Mouse (Mus musculus) thymus, postnatal 0 days (tissue): ENCODE results near the gene Smim20. TPM values are rescaled to one million over a fixed set of nuclear protein-coding genes. Genes with fewer than 3 reads are reported as not detected.

ENCODE experiments used
- DNase-seq: peaks from one replicate; pipeline ENCODE4 v3.0.0-alpha.2; 2015; ENCODE audit warnings: low spot score
- polyA plus RNA-seq: library from polyadenylated mRNA; unstranded; fragments of >200 nt; fragmentation: Nextera tagmentation; extraction: Ambion mirVana; gene quantifications from 2 replicates; pipeline ENCODE4 v1.2.1, GENCODE M21; 2015

The Smim20 gene
- polyA plus RNA-seq, 1 experiment from 2014 or later, result 104 TPM

DNA sequence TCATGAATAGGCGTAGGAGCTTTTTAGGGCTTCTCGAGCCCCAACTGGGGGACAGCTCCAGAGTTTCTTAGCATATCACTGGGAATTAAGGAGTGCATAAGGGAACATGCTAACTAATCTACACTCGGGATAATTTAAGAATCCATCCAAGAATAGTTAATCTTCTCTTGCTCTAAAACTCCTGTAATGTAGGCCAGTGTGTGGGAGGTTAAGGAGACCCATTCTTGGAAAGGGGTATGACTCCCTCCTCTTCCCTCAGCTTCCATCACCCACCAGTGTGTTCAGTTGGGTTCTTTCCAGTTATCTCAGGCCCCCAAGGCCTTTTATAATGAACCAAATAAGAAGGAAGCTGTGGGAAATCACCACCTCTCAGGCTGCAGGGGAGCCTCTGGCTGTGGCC lies 40.0 kb downstream of the Smim20 start:
- no peak for DNase-seq

DNA sequence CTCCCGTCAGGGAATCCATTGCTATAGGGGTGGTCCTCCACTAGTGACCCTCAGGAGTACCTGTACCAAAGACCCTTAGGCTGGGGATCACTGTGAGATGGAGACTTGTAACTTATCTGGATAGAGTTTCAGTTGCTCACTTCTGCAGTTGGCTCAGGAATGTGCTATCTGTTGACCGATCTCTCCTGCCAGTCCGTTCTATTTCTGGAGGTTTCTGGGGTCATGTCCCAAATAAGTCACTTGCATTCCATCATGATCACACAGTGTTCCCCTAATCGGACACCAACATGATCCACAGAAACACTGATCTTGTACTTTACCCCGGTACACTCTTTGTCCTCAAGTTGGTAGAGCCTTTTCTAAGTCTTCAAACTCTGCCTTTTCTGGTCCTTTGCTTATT lies 40.6 kb downstream of the Smim20 start:
- no peak for DNase-seq

DNA sequence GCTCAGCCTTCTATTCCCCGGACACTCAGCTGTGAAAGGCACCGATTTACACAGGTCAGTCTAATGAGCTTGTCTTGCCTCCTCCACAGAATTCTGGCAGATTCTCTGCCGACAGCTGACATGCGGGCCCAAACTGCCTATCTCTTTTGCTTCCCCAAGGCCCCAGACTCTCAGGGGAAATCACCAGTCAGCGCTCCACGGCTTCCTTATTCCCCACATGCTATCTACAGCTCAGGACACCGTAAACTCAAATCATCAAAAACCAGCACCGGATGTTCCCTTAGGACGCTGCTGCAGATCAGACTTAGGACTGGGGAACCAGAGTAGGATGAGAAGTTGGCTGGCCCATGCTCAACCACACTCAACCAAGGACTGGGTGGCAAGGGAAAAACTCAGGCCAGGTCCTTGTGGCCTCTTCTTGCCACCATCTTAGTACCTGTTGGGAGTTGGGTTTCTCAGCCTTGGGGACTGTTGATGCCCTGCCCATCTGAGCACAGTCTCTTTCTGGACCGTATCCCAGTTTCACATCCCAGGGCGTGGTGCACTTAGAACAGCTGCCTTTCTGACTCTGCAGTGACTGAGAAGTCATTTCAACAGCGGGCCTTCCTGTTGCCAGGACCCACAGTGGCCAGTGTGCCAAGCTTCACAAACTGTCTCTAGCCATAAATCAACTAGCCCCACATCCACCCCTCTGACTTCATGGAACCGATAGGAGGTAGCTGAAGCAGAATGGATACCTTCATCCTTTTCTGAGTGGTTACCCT lies 47.7 kb downstream of the Smim20 start:
- no peak for DNase-seq

DNA sequence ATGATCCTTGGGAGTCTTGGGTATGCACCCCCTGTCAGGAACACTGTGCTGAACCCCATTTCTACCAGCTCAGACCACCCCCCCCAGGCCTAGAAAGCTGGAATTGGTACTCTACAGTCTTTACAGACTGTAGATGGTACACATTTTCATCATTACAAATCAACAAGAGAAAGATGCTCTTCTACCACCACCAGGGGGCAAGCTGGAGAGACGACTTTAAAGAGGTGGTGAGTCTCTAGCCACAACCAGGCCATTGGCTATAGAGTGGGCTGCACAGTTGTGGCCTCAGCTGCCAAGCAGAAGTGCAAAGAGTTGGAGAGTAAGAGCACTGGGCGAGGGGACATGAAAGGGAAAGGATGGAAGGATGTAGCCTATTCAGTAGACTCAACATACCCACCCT lies 48.9 kb downstream of the Smim20 start:
- DNase-seq, result no peak

DNA sequence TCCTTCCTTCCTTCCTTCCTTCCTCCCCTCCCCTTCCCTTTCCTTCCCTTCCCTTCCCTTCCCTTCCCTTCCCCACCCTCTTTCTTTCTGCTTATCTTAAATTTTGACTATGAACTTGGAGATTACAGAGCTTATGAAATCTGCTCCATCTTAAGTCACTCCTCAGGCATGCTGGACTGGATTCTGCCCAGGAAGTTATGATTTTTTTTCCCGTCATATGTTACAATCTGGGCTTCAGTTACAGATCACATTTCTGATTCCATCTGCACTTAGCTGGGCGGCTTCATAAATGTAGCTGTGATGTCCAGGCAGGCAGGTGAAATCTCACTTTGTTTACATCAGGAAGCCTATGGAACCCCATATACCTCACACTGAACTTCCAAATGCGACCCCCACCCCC lies 50.5 kb downstream of the Smim20 start:
- no peak for DNase-seq

DNA sequence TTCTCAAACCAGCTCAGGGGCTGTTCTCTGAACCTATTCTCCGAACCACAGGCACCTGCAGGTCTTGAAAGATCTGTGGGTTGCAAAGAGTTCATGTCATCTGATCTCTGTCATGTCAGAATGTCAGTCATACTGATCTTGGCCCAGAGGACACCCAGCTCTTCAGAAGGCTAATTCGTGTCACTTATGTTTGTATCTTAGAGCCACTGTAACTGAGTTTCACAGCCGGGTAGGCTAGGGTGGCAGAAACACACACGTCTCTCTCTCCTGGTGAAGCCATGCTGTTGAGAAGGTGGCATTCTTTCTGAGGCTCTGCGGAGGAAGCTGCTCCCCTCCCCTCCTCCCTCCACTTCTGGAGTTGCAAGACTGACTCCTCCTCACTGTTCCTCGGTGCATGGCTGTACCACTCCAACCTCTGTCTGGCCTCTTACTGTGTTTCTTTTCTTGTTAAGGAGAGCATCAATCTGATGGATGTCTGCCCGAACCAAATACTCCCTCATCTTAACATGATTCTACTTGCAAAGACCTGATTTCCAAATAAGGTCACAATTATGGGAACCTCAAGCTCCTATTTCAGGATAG lies 51.1 kb downstream of the Smim20 start:
- DNase-seq, result no peak

DNA sequence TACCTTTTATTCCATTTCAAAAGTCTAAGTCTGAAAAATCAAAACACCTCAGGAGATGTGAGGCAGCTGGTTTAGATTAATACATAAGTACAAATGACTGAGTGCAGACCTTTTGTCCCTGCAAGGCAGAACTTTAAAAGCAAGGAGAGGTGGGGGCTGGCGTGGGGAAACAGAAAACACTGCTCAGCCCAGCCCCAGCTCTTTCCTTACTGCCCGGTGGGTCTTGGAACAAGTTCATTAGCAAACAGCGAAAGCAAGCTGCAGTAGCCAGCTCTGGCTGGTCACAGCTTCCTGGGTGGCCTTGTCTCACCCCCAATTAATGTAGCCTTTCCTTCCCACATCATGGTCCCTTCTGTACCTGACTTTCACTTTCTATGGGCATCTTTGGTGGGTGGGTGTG lies 53.4 kb downstream of the Smim20 start:
- no peak for DNase-seq

DNA sequence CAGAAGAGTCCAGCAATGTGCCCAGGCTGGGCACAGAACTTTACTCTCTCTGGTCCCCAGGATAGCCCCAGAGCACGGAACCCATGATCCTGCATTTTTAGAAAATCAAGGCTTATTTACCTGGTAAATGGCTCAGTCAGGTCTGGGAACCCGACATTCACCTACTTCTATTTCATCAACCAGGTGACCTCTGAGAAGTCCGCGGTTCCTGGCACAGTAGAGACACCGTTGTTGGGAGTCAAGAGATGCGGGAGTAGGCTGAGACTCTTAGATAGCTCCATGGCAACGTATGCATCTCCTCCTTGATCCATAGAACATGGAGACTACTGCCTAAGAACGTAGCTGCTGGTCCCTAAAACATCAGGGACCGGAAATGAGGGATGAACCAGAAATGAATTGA lies 55.0 kb downstream of the Smim20 start:
- DNase-seq, result no peak

DNA sequence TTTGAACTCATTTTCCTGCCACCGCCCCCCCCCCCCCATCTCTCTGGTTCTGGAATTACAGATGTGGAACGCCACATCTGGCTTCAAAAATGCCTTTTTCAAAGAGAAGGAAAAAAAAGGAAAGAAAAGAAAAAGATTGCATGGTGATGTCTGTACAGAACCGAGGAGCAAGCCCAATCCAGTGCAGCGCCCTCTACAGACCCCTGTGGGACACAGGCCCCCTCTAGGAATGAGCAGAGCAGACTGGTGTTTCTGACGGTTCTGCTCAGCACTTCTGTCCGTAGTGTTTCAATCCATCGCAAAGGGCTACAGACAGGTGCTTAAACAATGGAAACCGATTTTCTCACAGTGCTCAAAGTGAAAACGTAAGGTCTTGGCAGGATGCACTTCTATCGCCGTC lies 55.6 kb downstream of the Smim20 start:
- DNase-seq, result no peak

DNA sequence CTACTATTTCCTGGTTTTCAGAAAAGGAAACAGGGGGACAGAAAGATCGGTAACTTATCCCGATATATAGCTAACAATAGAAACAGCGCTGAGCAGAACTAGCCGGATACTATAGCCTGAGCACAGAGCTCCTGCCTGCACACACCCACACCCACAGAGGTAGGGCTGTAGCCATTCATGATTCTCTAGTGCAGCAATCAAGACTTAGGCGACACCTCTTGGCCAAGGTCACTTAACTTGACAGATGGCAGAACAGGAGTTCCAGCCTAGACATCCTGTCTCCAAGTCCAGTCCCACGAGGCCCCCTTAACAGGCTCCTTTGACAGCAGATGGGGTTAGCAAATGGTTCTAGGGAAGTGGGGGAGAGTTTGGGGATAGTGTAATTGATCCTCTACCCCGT lies 56.2 kb downstream of the Smim20 start:
- no peak for DNase-seq

DNA sequence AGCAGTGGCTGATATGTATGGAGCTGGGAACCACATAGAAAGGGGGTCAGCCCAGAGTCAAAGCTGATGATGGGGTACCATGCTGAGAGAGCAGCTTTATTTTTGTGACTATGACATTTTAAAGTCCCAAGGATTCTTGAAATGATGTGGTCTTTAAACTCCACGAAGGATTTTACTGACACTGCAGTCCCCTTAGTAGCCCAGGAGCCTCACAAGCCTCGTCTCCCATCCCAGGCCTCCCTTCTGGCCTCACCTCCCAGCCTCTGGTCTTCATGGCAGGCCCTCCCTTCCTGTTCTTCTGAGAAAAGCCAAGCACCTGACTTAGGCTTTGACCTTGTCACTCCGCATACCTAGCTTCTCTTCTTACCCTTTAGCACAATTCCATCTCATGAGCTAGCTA lies 57.4 kb downstream of the Smim20 start:
- DNase-seq, result no peak

DNA sequence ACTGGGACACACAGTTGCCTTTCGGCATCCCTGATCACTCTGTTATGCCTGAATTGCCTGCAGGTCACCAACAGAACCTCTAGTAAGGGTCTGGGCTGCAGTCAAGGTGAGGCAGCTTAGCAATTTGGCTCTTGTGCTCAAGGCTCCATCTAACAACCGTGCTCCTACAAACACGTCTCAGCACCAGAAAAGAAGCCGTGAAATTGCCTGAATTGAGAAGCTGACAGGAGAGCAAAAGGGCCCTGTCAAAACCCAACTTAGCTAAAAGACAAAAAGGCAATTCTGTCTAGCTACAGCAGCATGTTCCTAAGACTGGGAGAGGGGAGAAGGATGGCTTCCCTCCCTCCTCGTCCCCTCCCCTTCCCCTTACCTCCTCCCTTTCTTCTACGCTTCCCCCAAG lies 57.9 kb downstream of the Smim20 start:
- no peak for DNase-seq

DNA sequence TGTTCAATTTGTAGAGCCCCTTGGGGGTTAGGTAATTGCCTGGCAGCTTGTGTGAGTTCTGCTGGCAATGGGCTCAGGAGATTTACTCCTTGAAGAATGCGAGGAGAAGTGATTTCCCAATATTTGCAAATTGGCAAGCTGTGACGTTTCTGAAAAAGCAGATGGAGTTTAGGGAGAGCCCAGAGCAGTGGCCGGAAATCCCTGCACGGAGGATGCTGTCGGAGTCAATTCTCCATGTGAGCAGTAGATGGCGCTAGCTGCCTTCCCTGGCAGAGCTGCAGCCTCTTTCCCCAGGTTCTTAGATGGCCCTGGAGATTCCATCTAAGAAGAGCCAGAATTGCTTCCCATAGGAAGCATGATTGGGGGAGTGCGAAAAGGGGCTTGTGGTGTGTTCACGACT lies 59.1 kb downstream of the Smim20 start:
- DNase-seq, result peak; percentile 55

DNA sequence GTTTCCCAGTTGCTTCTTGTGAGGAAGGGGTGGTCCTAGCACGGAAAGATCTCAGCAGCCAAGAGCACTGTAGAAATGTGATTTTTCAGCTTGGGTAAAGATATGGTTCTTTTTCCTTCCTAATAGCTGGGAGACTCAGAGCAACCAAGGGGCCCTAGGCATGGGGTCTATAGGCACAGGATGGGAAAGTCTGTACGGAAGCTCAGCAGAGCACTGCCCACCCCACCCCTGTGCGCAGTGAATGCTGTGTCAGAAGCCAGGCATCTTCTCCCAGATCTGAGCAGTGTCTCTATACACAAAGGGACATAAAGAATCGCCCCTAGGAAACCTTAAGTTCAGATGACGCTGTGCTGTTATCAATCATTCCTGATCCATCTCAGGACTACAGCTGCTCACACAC lies 59.6 kb downstream of the Smim20 start:
- DNase-seq, result no peak

Other genes starting within 250 kb of the Smim20 start
- 0.23 and 0.32 TPM in 2 replicates for gene Slc34a2, start 229.0 kb upstream of the Smim20 start, polyA plus RNA-seq
- gene Sel1l3, start 53.2 kb upstream of the Smim20 start, polyA plus RNA-seq, result 0.41 and 0.55 TPM in 2 replicates
- gene Rbpj, start 199.1 kb downstream of the Smim20 start, polyA plus RNA-seq, result 23.3 and 28.1 TPM in 2 replicates